Mouse (Mus musculus) heart, adult 2 months (tissue): ENCODE measurements around the gene Hspb11. TPM values are rescaled to one million over a fixed set of nuclear protein-coding genes. Genes with fewer than 3 reads are reported as not detected.

Experiments used
- DNase-seq, 2 experiments: peaks; one replicate each; pipeline ENCODE4 v3.0.0; 2021
- H3K27ac ChIP-seq: fragments of 200-600 bp; 2 replicates; pipeline ENCODE4 v1.8.1; 2022
- H3K27me3 ChIP-seq: fragments of 200-500 bp; 2 replicates; pipeline ENCODE4 v1.6.1; 2012; ENCODE audit warnings: mild to moderate bottlenecking, low read length, inconsistent platforms, mixed read lengths; ENCODE audit not compliant: control insufficient read depth, insufficient read depth
- H3K36me3 ChIP-seq: fragments of 200-500 bp; 2 replicates; pipeline ENCODE4 v1.6.1; 2012; ENCODE audit warnings: low read length, inconsistent platforms; ENCODE audit not compliant: control insufficient read depth, insufficient read depth
- H3K4me1 ChIP-seq: fragments of 200-500 bp; 2 replicates; pipeline ENCODE4 v1.6.1; 2011; ENCODE audit warnings: low read length; ENCODE audit not compliant: control insufficient read depth, insufficient read depth
- H3K4me3 ChIP-seq: fragments of 200-600 bp; 2 replicates; pipeline ENCODE4 v1.8.1; 2022
- H3K79me2 ChIP-seq: fragments of 200-500 bp; replicated peaks from 2 replicates; pipeline ENCODE4 v1.6.1; 2012; ENCODE audit warnings: mild to moderate bottlenecking, inconsistent platforms, low read length, moderate library complexity, mixed read lengths; ENCODE audit not compliant: control insufficient read depth, insufficient read depth
- H3K9ac ChIP-seq: fragments of 200-500 bp; 2 replicates; pipeline ENCODE4 v1.6.1; 2012; ENCODE audit warnings: low read depth, mild to moderate bottlenecking, control low read depth, inconsistent platforms, low read length, mixed read lengths
- CTCF ChIP-seq: fragments of 200-600 bp; IDR thresholded peaks from 2 replicates; pipeline ENCODE4 v1.8.1; 2022; ENCODE audit warnings: antibody characterized with exemption, mild to moderate bottlenecking, moderate library complexity
- EP300 ChIP-seq: fragments of 200-500 bp; IDR thresholded peaks from 2 replicates; pipeline ENCODE4 v1.6.1; 2011; ENCODE audit warnings: low read depth, low read length, control low read depth; ENCODE audit not compliant: insufficient read depth
- POLR2A ChIP-seq: fragments of 200-500 bp; IDR thresholded peaks from 2 replicates; pipeline ENCODE4 v1.6.1; 2011; ENCODE audit warnings: mild to moderate bottlenecking, low read depth, low read length, control low read depth; ENCODE audit not compliant: insufficient read depth
- WGBS: fragments of 180-500 bp; shearing (Covaris S2); methylation state at CpG from one replicate; pipeline ENCODE4 v1.1.7; 2018; 5-methylcytosine and 5-hydroxymethylcytosine counted together
- intact Hi-C: fragments of 180-260 bp; cut with DNase I; formaldehyde crosslinking; loops from one replicate; pipeline ENCODE4 v1.15.1; 2025
- polyA plus RNA-seq: library from polyadenylated mRNA; depleted of rRNA; stranded (reverse); fragments of >200 nt; gene quantifications from 2 replicates; pipeline ENCODE4 v1.2.3, GENCODE M21; 2012
- total RNA-seq, 2 experiments: library from RNA; stranded (reverse); gene quantifications; 2 replicates each; pipeline ENCODE4 v1.2.3; 2021

The Hspb11 gene
- total and polyA plus RNA-seq, 3 experiments, result 2.3 to 11.3 (median 9.4) TPM

GRCm38 (mm10) chr4:107300371-107300770 lies 47.0 kb downstream of the Hspb11 start:
- no peak overlapping the region for H3K4me3 ChIP-seq
- no peaks in the 10 kb centered on the region for H3K79me2 ChIP-seq
- H3K27me3 ChIP-seq, result no peaks in the 10 kb centered on the region
- intact Hi-C loops, result no loop called here
- H3K9ac ChIP-seq, result no peak overlapping the region
- no peak overlapping the region for H3K27ac ChIP-seq
- TF ChIP-seq POLR2A (no peak), EP300 (no peak), CTCF (no peak)
- 69% methylated on average over 4 of the region's 4 CpGs for WGBS
- no peaks in the 10 kb centered on the region for H3K36me3 ChIP-seq
- DNase-seq, result no peak
- no peaks in the 10 kb centered on the region for H3K4me1 ChIP-seq

GRCm38 (mm10) chr4:107300902-107301555 lies 47.6 kb downstream of the Hspb11 start:
- no peaks in the 10 kb centered on the region for H3K27me3 ChIP-seq
- no peaks in the 10 kb centered on the region for H3K79me2 ChIP-seq
- WGBS, result 94% methylated on average over 1 of the region's 1 CpGs

GRCm38 (mm10) chr4:107302221-107302620 lies 48.8 kb downstream of the Hspb11 start:
- Histone ChIP-seq H3K4me1 (no peaks in the 10 kb centered on the region), H3K36me3 (no peaks in the 10 kb centered on the region), H3K27me3 (no peaks in the 10 kb centered on the region), H3K79me2 (no peaks in the 10 kb centered on the region), H3K27ac (no peak overlapping the region), H3K4me3 (no peak overlapping the region), H3K9ac (no peak overlapping the region)
- TF ChIP-seq POLR2A, result no peak
- TF ChIP-seq EP300, result no peak
- 88% methylated on average over 9 of the region's 9 CpGs for WGBS
- intact Hi-C loops, result no loop called here
- no peak for DNase-seq

More at GRCm38 (mm10) chr4:107300902-107301555, 47.6 kb downstream of the Hspb11 start:
- no peak overlapping the region for H3K27ac ChIP-seq
- intact Hi-C loops, result no loop called here
- H3K4me3 ChIP-seq, result no peak overlapping the region
- no peak for DNase-seq
- H3K4me1 ChIP-seq, result no peaks in the 10 kb centered on the region
- no peaks in the 10 kb centered on the region for H3K36me3 ChIP-seq
- no peak overlapping the region for H3K9ac ChIP-seq
- TF ChIP-seq CTCF, result no peak
- no peak for TF ChIP-seq POLR2A
- TF ChIP-seq EP300, result no peak

GRCm38 (mm10) chr4:107302832-107303231 lies 49.4 kb downstream of the Hspb11 start:
- Histone ChIP-seq H3K79me2 (no peaks in the 10 kb centered on the region), H3K4me3 (no peak overlapping the region), H3K9ac (no peak overlapping the region), H3K27ac (no peak overlapping the region), H3K4me1 (no peaks in the 10 kb centered on the region), H3K27me3 (no peaks in the 10 kb centered on the region), H3K36me3 (no peaks in the 10 kb centered on the region)
- WGBS, result 85% methylated on average over 4 of the region's 4 CpGs
- TF ChIP-seq POLR2A (no peak), CTCF (no peak), EP300 (no peak)
- intact Hi-C loops, result no loop called here
- DNase-seq, result no peak

GRCm38 (mm10) chr4:107303531-107303930 lies 50.1 kb downstream of the Hspb11 start:
- intact Hi-C loops, result no loop called here
- H3K36me3 ChIP-seq, result no peaks in the 10 kb centered on the region
- H3K79me2 ChIP-seq, result no peaks in the 10 kb centered on the region
- TF ChIP-seq EP300 (no peak), POLR2A (no peak), CTCF (no peak)
- H3K27ac ChIP-seq, result no peak overlapping the region
- no peak overlapping the region for H3K9ac ChIP-seq
- no peak overlapping the region for H3K4me3 ChIP-seq
- WGBS, result 63% methylated on average over 3 of the region's 3 CpGs
- no peak for DNase-seq
- H3K27me3 ChIP-seq, result no peaks in the 10 kb centered on the region
- H3K4me1 ChIP-seq, result no peaks in the 10 kb centered on the region

GRCm38 (mm10) chr4:107306966-107307365 lies 53.6 kb downstream of the Hspb11 start, which contains the start of gene Dio1:
Gene Dio1 (minus strand): TSS chr4:107307169.
- no peak for TF ChIP-seq CTCF
- TF ChIP-seq EP300, result no peak
- TF ChIP-seq POLR2A, result no peak
- Histone ChIP-seq H3K79me2 (no peaks in the 10 kb centered on the region), H3K9ac (no peak within 1 kb of the TSS), H3K4me3 (no peak within 1 kb of the TSS), H3K36me3 (no peaks in the 10 kb centered on the region), H3K4me1 (no peaks in the 10 kb centered on the region), H3K27me3 (no peaks in the 10 kb centered on the region), H3K27ac (no peak within 1 kb of the TSS)
- no peak for DNase-seq
- WGBS, result 48% methylated on average over 6 of the region's 6 CpGs
- intact Hi-C loops, result no loop called here
